Mouse (Mus musculus): ENCODE data around the gene Rassf1.

- TF ChIP-seq CTCF (IDR thresholded peaks at IDR 0.05; ENCODE audit: low read depth), result no peak
- no peak for TF ChIP-seq EP300 (IDR thresholded peaks at IDR 0.05; ENCODE audit: low read depth)
Measured at GRCm38 (mm10) chr9:107611456-107612190, 60.3 kb downstream of the Rassf1 start.
